Mouse (Mus musculus) kidney, embryonic 16.5 days (tissue): Measurements from ENCODE around the gene Tep1. TPM values are rescaled to one million over a fixed set of nuclear protein-coding genes. Genes with fewer than 3 reads are reported as not detected.
A peak's percentile ranks its signal among the peaks of the same experiment; 100 is the strongest.

Source experiments
- ATAC-seq: fragments of 200-750 bp; cut with Nextera tagmentation; 2 replicates; pipeline ENCODE4 v1.8.0; 2017; ENCODE audit warnings: moderate TSS enrichment; ENCODE audit not compliant: low FRiP score, low TSS enrichment
- H3K27ac ChIP-seq: fragments of 300-500 bp; sonication (generic); 2 replicates; pipeline ENCODE4 v1.5.1; 2014; ENCODE audit warnings: low read length
- H3K27me3 ChIP-seq: fragments of 300-500 bp; sonication (generic); 2 replicates; pipeline ENCODE4 v1.6.1; 2014; ENCODE audit warnings: low read length, control low read depth, mixed read lengths; ENCODE audit not compliant: insufficient read depth
- H3K36me3 ChIP-seq: fragments of 300-500 bp; sonication (generic); 2 replicates; pipeline ENCODE4 v1.6.1; 2014; ENCODE audit warnings: low read length, control low read depth, mixed read lengths; ENCODE audit not compliant: insufficient read depth
- H3K4me1 ChIP-seq: fragments of 300-500 bp; sonication (generic); 2 replicates; pipeline ENCODE4 v1.6.1; 2014; ENCODE audit warnings: low read length, control low read depth, mixed read lengths; ENCODE audit not compliant: insufficient read depth
- H3K4me2 ChIP-seq: fragments of 300-500 bp; sonication (generic); replicated peaks from 2 replicates; pipeline ENCODE4 v1.6.1; 2014; ENCODE audit warnings: low read depth, low read length
- H3K4me3 ChIP-seq: fragments of 300-500 bp; sonication (generic); 2 replicates; pipeline ENCODE4 v1.5.1; 2014; ENCODE audit warnings: mild to moderate bottlenecking, low read length
- H3K9ac ChIP-seq: fragments of 300-500 bp; sonication (generic); replicated peaks from 2 replicates; pipeline ENCODE4 v1.6.1; 2014; ENCODE audit warnings: low read length
- H3K9me3 ChIP-seq: fragments of 300-500 bp; sonication (generic); 2 replicates; pipeline ENCODE4 v1.6.1; 2016; ENCODE audit warnings: low read length, control low read depth
- WGBS: fragments of 180-500 bp; shearing (Covaris S2); extraction: QIAGEN DNeasy Blood & Tissue Kit; methylation state at CpG from one replicate; pipeline ENCODE4 v1.1.7; 2014; 5-methylcytosine and 5-hydroxymethylcytosine counted together
- polyA plus RNA-seq: library from polyadenylated mRNA; unstranded; fragments of >200 nt; fragmentation: Nextera tagmentation; extraction: Ambion mirVana; gene quantifications from 2 replicates; pipeline ENCODE4 v1.2.1, GENCODE M21; 2015

Tep1 gene
- polyA plus RNA-seq, 1 experiment from 2014 or later, result 9.6 TPM

GRCm38 (mm10) chr14:50895985-50896746 lies 25.8 kb upstream of the Tep1 start:
- Histone ChIP-seq H3K27me3 (peaks cover 14% of the 10 kb centered on the region; the same call in 1 of the 2 replicates), H3K9me3 (no peaks in the 10 kb centered on the region), H3K36me3 (no peaks in the 10 kb centered on the region), H3K4me2 (peak overlapping the region; percentile 88), H3K4me3 (peak overlapping the region; percentile 51), H3K9ac (peak overlapping the region; percentile 65), H3K27ac (no peak overlapping the region), H3K4me1 (peaks cover 15% of the 10 kb centered on the region)
- WGBS, result 13% methylated on average over 19 of the region's 19 CpGs
- peak; percentile 57; the same call in 1 of the 2 replicates for ATAC-seq

GRCm38 (mm10) chr14:50895407-50895806 lies 25.0 kb upstream of the Tep1 start:
- H3K4me1 ChIP-seq, result peaks cover 15% of the 10 kb centered on the region
- no peaks in the 10 kb centered on the region for H3K36me3 ChIP-seq
- H3K27ac ChIP-seq, result no peak overlapping the region
- H3K27me3 ChIP-seq, result peaks cover 14% of the 10 kb centered on the region; the same call in 1 of the 2 replicates
- no peak overlapping the region for H3K4me3 ChIP-seq
- H3K9ac ChIP-seq, result no peak overlapping the region
- no peak for ATAC-seq
- H3K4me2 ChIP-seq, result no peak overlapping the region
- no peaks in the 10 kb centered on the region for H3K9me3 ChIP-seq

DNA sequence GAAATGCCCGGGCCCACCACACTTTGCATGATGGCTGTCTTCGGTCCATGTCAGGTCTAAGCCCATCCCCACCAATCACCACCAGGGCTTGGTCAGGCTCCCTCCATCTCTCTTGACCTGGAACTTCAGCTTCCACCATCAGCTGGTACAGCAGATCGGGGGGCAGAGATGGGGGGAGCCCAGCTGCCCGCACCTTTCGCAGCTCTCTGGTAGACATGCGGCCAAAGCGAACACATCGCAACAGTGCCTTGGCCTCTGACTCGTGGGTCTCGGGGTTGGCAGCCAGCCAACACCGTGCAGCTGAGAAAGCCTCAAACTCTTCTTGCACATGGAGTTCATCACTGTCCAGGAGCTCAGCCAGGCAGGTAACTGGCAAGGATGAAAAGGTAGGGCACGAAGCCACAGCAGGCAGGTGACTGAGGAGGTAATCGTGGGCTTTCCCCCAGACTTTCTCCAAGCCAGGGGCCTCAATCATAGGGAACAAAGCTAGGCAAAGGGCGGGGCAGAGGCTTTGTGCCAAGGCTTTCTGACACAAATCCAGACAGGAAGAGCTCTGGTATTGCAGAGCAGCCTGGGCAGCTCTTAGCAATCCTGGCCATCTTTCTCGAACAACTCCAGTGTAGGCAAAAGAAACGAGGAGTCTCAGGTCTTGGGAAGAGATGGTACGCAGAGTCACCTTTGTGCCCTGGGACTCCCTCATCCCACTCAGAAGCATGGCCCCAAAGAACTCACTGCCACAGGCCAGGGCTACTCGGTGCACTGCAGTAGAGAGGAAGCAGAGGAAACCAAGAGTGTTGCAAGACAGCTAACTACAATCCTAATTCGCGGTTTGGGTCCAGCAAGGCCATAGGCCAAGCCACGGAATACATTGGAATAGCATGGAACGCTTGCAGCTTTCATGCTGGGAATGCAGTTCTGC lies 22.4 kb upstream of the Tep1 start:
- no peak; the same call in 1 of the 2 replicates for ATAC-seq
- Histone ChIP-seq H3K4me1 (peaks cover 15% of the 10 kb centered on the region), H3K27me3 (peaks cover 13% of the 10 kb centered on the region; the same call in 1 of the 2 replicates), H3K36me3 (no peaks in the 10 kb centered on the region), H3K4me3 (no peak overlapping the region), H3K4me2 (no peak overlapping the region), H3K9me3 (no peaks in the 10 kb centered on the region), H3K9ac (no peak overlapping the region), H3K27ac (no peak overlapping the region)
- WGBS, result 77% methylated on average over 22 of the region's 22 CpGs

- H3K36me3 ChIP-seq, result no peaks in the 10 kb centered on the region
- H3K4me3 ChIP-seq, result no peak overlapping the region
- H3K27ac ChIP-seq, result no peak overlapping the region
- H3K9ac ChIP-seq, result no peak overlapping the region
- H3K27me3 ChIP-seq, result peaks cover 7% of the 10 kb centered on the region; the same call in 1 of the 2 replicates
- ATAC-seq, result no peak
- H3K4me1 ChIP-seq, result peaks cover 14% of the 10 kb centered on the region
- H3K9me3 ChIP-seq, result no peaks in the 10 kb centered on the region
- WGBS, result 85% methylated on average over 7 of the region's 7 CpGs
- no peak overlapping the region for H3K4me2 ChIP-seq
Observed at GRCm38 (mm10) chr14:50892091-50892490, 21.7 kb upstream of the Tep1 start.

GRCm38 (mm10) chr14:50891621-50892020 lies 21.3 kb upstream of the Tep1 start:
- no peak for ATAC-seq
- H3K4me3 ChIP-seq, result no peak overlapping the region
- 95% methylated on average over 8 of the region's 8 CpGs for WGBS

GRCm38 (mm10) chr14:50876236-50876950 lies 6.0 kb upstream of the Tep1 start:
- Histone ChIP-seq H3K9ac (no peak overlapping the region), H3K9me3 (0 out of 2 replicates have a peak, but pooled peaks cover 2% of the 10 kb centered on the region), H3K27me3 (no peaks in the 10 kb centered on the region), H3K27ac (no peak overlapping the region), H3K4me1 (no peaks in the 10 kb centered on the region), H3K4me3 (no peak overlapping the region), H3K4me2 (no peak overlapping the region), H3K36me3 (no peaks in the 10 kb centered on the region)
- no peak for ATAC-seq
- WGBS, result 89% methylated on average over 6 of the region's 6 CpGs

More at GRCm38 (mm10) chr14:50891621-50892020, 21.3 kb upstream of the Tep1 start:
- no peak overlapping the region for H3K9ac ChIP-seq
- H3K4me2 ChIP-seq, result no peak overlapping the region
- peaks cover 9% of the 10 kb centered on the region for H3K4me1 ChIP-seq
- H3K36me3 ChIP-seq, result no peaks in the 10 kb centered on the region
- H3K27ac ChIP-seq, result no peak overlapping the region
- no peaks in the 10 kb centered on the region for H3K9me3 ChIP-seq
- peaks cover 7% of the 10 kb centered on the region; the same call in 1 of the 2 replicates for H3K27me3 ChIP-seq

DNA sequence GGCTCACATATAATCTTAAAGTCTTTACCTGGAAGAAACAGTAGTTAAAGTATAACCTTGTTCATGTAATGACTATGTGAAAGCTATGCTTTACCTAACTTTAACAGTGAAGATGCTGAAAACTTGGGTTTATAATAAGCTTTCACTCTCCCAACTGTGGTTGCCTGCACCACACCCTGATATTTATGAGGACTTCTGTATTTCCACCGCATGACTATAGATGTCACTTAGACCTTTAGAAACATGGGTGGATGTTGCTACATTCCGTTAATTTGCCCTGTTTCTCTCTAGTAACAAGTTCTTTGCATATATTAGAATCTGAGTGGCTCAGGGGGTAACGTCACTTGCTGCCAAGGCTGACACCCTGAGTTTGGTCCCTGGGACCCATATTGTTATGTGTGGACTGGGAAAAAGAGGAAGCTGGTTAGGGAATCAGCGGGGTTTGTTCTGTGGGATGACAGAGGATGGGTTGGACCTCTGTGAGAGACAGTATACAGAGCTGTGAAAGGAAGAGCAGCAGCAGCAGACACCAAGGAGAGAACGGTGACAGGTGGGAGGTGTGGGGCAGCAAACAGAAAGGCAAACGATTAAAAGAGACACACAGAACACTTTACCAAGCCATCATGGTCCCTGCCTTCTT lies 5.4 kb upstream of the Tep1 start:
- no peaks in the 10 kb centered on the region for H3K27me3 ChIP-seq
- 0 out of 2 replicates have a peak, but pooled peaks cover 2% of the 10 kb centered on the region for H3K9me3 ChIP-seq
- no peak for ATAC-seq
- 77% methylated on average over 6 of the region's 6 CpGs for WGBS
- H3K9ac ChIP-seq, result no peak overlapping the region
- no peak overlapping the region for H3K4me2 ChIP-seq
- H3K4me1 ChIP-seq, result peaks cover 3% of the 10 kb centered on the region; the same call in 1 of the 2 replicates
- no peak overlapping the region for H3K27ac ChIP-seq
- H3K36me3 ChIP-seq, result no peaks in the 10 kb centered on the region
- no peak overlapping the region for H3K4me3 ChIP-seq

DNA sequence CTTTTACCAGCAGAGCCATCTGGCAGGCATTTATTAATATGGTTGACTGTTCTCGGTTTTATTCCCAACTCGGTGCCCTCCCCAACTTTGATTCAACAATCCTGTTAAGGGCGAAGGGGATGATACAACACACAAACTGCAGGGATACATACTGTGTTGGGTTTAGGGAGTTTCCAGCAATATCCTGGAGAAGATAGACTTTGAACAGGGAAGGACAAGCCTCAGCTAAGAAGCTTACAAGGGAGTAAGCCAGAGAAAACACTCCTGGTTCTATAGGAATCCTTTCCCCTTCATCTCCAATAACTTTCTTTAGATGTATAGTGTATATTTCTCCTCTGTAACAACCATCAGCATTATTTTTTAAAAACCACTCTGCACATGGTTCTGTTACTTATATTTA lies 4.8 kb upstream of the Tep1 start:
- no peaks in the 10 kb centered on the region for H3K27me3 ChIP-seq
- no peak overlapping the region for H3K4me3 ChIP-seq
- H3K9ac ChIP-seq, result no peak overlapping the region
- H3K27ac ChIP-seq, result peak overlapping the region; percentile 34; the same call in 1 of the 2 replicates
- H3K36me3 ChIP-seq, result no peaks in the 10 kb centered on the region
- peaks cover 6% of the 10 kb centered on the region; the same call in 1 of the 2 replicates for H3K4me1 ChIP-seq
- WGBS, result 83% methylated on average over 3 of the region's 3 CpGs
- 0 out of 2 replicates have a peak, but pooled peaks cover 2% of the 10 kb centered on the region for H3K9me3 ChIP-seq
- H3K4me2 ChIP-seq, result no peak overlapping the region
- no peak for ATAC-seq

DNA sequence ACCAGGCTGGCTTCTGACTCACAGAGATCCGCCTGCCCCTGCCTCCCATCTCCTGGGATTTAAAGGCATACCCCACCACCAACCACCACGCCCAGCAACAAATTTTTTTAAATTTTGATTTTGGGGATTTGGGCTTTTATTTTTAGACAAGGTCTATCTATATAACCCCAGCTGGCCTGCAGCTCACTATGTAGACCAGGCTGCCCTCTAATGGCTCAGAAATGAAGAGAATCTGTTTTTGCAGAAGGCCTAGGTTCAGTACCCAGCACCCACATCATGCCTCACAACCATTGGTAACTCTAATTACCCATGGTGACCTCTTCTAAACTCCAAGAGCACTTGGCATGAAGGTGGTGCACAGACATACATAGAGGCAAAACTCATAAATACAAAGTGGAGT lies 924 bp upstream of the Tep1 start:
- Histone ChIP-seq H3K36me3 (no peaks in the 10 kb centered on the region), H3K9ac (no peak overlapping the region), H3K27me3 (no peaks in the 10 kb centered on the region), H3K9me3 (no peaks in the 10 kb centered on the region), H3K4me3 (no peak overlapping the region), H3K4me1 (peaks cover 6% of the 10 kb centered on the region; the same call in 1 of the 2 replicates), H3K4me2 (no peak overlapping the region), H3K27ac (no peak overlapping the region)
- 90% methylated on average over 2 of the region's 2 CpGs for WGBS
- ATAC-seq, result no peak
